Mouse (Mus musculus) G1E (cell line): ENCODE measurements around the gene Ankzf1.

Experiments used
- CTCF ChIP-seq: IDR thresholded peaks from 2 replicates; pipeline ENCODE4 v1.5.1; 2012; ENCODE audit warnings: low read depth, low read length, inconsistent platforms, mixed read lengths
- GATA1 ChIP-seq: IDR thresholded peaks from 2 replicates; pipeline ENCODE4 v1.6.1; 2012; ENCODE audit warnings: borderline replicate concordance, low read length, inconsistent platforms, mixed read lengths
- GATA2 ChIP-seq: IDR thresholded peaks from 2 replicates; pipeline ENCODE4 v1.6.1; 2012; ENCODE audit warnings: low read depth, low read length, inconsistent platforms, borderline replicate concordance
- TAL1 ChIP-seq: conservative IDR thresholded peaks from 2 replicates; pipeline ENCODE4 v1.6.1; 2012; ENCODE audit warnings: low read depth, low read length, inconsistent platforms, mixed read lengths

DNA sequence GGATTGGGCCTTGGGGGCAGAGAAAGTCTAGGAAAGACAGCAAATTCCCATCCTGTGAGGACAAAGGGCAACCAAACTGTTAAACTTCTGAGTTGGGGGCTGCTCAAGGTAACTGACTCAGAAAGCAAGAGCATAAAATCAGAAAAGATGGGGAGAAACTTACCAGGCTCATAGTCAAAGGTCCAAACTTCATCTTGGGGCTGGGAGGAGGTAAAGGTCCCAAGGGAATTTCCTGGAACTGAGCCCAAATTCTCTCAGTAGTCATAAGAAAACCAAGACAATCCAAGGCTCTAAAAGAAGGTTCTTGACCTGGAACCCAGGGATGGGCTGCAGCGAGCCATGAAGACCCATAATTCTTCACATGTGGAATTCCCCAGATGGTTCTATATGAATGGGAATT lies 9.3 kb downstream of the Ankzf1 start:
- TF ChIP-seq CTCF (no peak), GATA2 (no peak), GATA1 (no peak), TAL1 (no peak)
